Mouse (Mus musculus) ZHBTc4 (cell line): Measurements from ENCODE around the gene Pstk.
"Not testable (repeated sequence)": the region's sequence is repeated elsewhere in the genome, so short reads cannot be mapped to it uniquely, and the experiment has no call there.

ENCODE experiments used
- DNase-seq: peaks from one replicate; pipeline ENCODE4 v3.0.0-alpha.2; 2011; ENCODE audit warnings: low read depth, low spot score

Gene Pstk

DNA sequence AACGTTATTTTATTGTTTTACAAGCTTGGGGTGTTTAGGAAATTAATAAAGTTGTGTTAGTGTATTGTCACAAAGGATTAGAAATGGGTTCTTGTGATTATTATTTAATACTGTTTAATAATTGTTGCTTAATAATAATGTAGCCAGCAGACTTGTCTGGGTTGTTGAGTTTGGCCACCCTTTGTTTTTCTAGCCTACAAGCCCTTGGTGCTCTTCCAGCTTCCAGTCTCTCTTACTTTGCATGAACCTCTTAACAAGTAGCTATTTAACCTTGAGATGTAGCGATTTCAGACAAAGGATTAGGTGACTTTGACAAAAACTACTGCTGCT is 41.0 kb downstream of the Pstk start:
- DNase-seq: no peak

DNA sequence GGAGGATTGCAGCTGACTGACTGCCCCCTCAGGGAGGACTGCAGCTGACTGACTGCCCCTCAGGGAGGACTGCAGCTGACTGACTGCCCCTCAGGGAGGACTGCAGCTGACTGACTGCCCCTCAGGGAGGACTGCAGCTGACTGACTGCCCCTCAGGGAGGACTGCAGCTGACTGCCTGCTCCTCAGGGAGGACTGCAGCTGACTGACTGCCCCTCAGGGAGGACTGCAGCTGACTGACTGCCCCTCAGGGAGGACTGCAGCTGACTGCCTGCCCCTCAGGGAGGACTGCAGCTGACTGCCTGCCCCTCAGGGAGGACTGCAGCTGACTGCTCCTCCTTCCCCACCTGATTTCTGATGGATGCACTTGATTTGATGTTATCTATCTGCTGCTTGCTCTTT is 45.8 kb downstream of the Pstk start:
- DNase-seq: not testable (repeated sequence)

DNA sequence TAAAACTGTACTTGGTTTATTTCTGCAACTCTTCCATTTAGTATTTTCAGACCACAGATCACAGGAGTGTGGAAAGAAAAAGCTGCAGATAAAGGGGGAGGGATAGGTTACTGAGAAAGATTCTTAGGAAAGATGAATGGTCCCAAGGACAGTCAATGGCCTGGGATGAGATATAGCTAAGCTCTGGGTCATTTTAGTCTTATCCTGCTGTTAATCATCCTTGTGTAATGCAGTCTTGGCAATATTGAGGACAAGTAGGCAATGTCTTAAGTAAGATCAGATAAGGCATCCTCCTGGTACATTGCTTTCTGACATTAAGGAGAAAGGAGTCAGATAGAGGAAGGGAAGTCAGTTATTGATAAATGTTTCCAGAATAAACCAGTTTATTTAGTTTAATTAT is 46.7 kb downstream of the Pstk start:
- no peak for DNase-seq

DNA sequence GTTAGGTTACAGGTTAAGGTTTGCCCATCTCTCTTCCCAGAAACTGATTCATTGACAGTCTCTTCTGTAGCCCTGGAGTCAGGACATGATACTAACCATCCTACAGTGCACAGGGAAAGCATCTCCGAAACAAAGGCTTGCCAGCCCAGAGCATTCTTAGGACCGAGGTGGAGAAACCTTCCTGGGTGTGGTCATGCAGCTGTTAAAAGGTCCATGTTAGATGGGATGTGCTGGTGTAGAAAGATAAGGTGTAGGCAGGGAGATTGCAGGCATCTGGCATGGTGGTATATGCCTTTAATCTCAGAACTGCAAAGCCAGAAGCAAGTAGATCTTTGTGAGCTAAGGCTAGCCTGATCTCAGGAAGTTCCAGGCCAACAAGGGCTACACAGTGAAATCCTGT is 54.0 kb downstream of the Pstk start:
- DNase-seq: no peak

DNA sequence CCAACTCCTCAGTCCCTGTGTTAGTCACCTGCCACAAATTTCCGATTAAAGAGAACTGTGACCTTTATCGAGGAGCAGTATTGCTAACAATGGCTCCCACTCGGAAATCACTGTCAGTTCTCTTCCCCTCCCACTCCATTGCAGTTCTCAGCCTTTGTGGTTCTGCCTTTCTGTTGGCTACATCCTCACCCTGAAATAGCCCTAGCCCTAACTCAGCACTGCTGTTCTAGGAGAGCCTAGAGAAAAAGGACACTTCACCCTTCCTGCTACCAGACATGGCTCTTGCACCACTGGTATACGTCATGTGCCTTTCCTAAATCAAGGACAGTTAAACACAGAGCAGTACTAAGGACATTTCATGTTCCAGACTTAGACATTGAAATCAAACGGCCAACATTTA is 56.4 kb downstream of the Pstk start:
- no peak for DNase-seq

DNA sequence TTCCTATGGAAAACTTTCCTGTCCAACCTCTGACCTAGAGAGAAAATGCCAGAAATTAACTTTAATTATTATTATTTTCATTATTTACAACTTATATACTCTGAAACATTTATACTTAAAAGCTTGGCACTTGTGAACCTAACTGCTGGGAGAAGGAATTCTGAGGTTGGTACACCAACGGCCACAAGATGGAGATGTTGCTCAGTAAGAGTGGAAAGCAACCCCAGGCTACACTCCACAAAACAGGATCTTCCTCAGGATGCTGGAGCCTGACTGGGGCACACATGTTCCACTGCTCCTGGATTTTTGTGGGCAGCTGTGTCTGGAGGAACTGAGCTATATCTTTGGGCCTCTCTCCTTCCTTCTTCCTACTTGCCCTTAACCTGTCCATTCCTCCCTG is 61.3 kb downstream of the Pstk start:
- DNase-seq: peak; percentile 57

DNA sequence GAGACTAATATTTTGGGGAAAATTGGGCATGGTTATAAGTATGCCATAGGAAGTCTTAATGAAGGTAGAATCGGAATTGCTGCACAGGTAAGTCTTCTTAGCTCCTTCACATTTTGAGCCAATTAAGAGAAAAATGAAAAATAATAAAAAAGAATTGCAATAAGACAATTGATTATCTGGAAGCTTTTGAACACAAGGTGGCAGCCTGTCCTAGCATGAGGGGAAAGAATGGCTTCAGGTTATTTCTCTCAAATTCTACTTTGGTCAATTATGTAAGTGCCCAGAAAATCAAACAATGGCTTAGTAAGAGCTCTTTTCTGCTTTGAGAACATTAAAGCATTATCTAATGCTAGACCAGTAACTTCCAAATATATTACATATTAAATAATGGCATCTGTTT is 63.3 kb downstream of the Pstk start:
- DNase-seq: no peak

DNA sequence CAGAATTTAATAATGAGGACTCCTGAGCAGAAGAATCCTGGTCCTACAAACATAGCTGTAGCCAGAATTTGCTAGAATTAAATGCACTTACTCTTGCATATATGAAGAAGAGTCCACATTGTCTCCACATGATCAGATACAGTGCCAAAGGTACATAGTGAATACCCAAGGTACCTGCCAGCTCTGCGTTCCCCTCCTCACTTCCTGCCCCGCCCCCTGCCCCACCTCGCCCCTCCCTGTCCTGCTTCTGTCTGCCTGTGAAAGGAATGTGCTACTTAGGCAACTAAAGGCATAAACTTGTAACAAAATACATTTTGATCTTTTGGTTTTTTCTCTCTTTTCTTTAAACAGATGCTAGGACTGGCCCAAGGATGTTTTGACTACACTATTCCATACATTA is 66.1 kb downstream of the Pstk start:
- DNase-seq: peak; percentile 14
